Mouse (Mus musculus) embryonic fibroblast, embryonic 13.5 days (primary cell): ENCODE data around the gene Fam129c. TPM values are rescaled to one million over a fixed set of nuclear protein-coding genes. Genes with fewer than 3 reads are reported as not detected.

ENCODE experiments used
- H3K27ac ChIP-seq: 2 replicates; pipeline ENCODE4 v1.5.1; 2012; ENCODE audit warnings: low read length, control low read depth, inconsistent platforms; ENCODE audit not compliant: insufficient read depth
- H3K4me1 ChIP-seq: 2 replicates; pipeline ENCODE4 v1.6.1; 2011; ENCODE audit warnings: low read length; ENCODE audit not compliant: control insufficient read depth, insufficient read depth
- H3K4me3 ChIP-seq: 2 replicates; pipeline ENCODE4 v1.5.1; 2011; ENCODE audit warnings: mild to moderate bottlenecking, control low read depth, low read length; ENCODE audit not compliant: insufficient read depth
- CTCF ChIP-seq: IDR thresholded peaks from 2 replicates; pipeline ENCODE4 v1.5.1; 2011; ENCODE audit warnings: mild to moderate bottlenecking, control low read depth, low read length, moderate library complexity, borderline replicate concordance; ENCODE audit not compliant: insufficient read depth
- POLR2A ChIP-seq: IDR thresholded peaks from 2 replicates; pipeline ENCODE4 v1.6.1; 2011; ENCODE audit warnings: low read depth, mild to moderate bottlenecking, control low read depth, low read length, moderate library complexity
- polyA plus RNA-seq: library from polyadenylated mRNA; stranded (reverse); fragments of >200 nt; gene quantifications from 2 replicates; pipeline ENCODE4 v1.2.4, GENCODE M21; 2011; ENCODE audit warnings: low read depth; ENCODE audit not compliant: missing spikeins, insufficient read length

Gene Fam129c
- polyA plus RNA-seq, 1 experiment, result 1.8 TPM

DNA sequence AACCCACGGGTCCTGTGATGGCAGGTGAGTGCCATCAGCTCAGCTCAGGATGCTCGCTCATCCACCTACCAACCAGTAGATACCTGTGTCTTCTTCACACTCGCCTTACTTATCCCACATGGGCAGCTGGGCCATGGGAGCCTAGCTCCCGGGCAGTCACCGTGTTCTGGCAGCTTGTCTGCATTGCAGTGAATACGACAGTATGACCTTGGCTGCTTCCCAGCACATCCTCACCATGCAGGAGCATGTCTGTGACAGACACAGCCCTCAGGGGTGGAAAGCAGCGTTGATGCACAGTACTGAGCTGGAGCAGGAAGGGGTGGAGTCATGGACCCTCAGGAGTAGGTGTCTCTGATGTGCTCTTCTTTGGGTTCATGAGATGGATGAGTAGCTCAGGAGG, 23.0 kb upstream of the Fam129c start:
- TF ChIP-seq POLR2A (no peak), CTCF (no peak)
- Histone ChIP-seq H3K4me3 (no peak overlapping the region), H3K27ac (no peak overlapping the region), H3K4me1 (peaks cover 9% of the 10 kb centered on the region; the same call in 1 of the 2 replicates)

DNA sequence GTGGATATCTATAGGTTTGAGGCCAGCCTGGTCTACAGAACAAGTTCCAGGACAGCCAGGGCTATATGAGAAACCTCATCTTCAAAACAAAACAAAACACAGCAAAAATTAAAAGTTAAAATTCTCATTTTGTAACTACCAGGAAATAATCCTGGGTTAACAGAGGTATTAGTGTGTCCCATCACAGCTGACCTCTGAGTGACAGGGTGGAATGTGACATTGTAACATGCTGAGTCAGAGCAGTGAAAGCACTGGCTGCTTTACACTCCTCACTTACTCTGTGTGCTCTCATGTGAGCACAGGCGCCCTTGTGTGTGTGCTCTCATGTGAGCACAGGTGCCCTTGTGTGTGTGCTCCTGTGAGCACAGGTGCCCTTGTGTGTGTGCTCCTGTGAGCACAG, 22.4 kb upstream of the Fam129c start:
- H3K4me1 ChIP-seq, result peaks cover 12% of the 10 kb centered on the region; the same call in 1 of the 2 replicates
- H3K4me3 ChIP-seq, result no peak overlapping the region
- TF ChIP-seq POLR2A, result no peak
- no peak for TF ChIP-seq CTCF
- H3K27ac ChIP-seq, result no peak overlapping the region

DNA sequence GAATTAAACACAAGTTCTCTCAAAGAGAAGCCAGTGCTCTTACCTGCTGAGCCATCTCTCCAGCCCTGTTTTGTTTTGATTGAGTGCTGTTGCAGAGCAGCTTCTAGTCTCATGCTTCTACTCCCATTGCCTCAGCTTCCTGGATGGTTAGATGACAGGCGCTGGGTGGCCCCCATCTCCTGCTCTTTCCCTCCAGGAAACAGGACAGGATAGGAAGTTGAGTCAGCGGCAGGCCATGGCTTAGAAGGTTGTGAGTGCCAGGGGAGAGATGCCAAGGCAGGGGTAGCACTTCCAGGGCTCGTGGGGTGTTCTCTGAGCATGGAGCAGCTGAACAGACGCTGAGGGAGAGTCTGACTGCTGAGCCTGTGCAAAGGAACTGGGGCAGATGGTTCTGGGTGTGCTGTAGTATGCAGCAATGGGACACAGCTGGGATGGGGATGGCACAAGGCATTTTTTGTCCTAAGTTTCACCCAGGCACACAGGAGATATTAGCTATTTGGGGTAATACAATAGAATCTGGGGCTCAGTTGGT, 19.5 kb upstream of the Fam129c start:
- H3K27ac ChIP-seq, result no peak overlapping the region
- H3K4me1 ChIP-seq, result peaks cover 14% of the 10 kb centered on the region
- H3K4me3 ChIP-seq, result no peak overlapping the region
- TF ChIP-seq CTCF (no peak), POLR2A (no peak)

DNA sequence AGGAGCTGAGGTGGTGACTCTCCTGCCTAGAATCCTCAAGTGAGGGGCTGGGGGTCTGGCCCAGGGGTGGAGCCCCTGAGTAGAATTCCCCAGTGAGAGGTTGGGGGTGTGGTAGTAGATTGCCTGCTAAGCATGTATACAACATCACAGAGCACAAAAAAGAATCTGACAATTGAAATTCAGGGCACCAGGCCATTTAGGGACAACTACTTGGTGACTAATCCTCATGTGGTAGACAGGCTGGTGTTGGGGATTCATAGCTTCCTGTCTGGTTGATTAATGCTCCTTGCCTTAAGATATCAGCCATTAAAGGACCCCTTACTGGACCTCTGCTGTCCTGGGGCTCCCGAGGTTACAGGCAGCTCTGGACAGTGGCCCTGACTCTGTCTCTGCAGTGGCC, 18.4 kb upstream of the Fam129c start:
- no peak overlapping the region for H3K4me3 ChIP-seq
- TF ChIP-seq CTCF (no peak), POLR2A (no peak)
- H3K4me1 ChIP-seq, result peaks cover 14% of the 10 kb centered on the region
- H3K27ac ChIP-seq, result peak overlapping the region; percentile 30; the same call in 1 of the 2 replicates

DNA sequence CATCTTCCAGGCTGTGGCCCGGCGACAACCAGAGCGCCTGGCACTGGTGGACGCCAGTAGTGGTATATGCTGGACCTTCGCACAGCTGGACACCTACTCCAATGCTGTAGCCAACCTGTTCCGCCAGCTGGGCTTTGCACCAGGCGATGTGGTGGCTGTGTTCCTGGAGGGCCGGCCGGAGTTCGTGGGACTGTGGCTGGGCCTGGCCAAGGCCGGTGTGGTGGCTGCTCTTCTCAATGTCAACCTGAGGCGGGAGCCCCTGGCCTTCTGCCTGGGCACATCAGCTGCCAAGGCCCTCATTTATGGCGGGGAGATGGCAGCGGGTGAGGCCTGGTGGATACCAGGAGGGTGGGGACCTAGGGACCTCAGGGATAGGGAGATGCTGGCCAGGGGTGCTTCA, 18.0 kb upstream of the Fam129c start:
- Histone ChIP-seq H3K4me3 (no peak overlapping the region), H3K27ac (peak overlapping the region; percentile 30; the same call in 1 of the 2 replicates), H3K4me1 (peaks cover 13% of the 10 kb centered on the region)
- no peak for TF ChIP-seq POLR2A
- no peak for TF ChIP-seq CTCF

DNA sequence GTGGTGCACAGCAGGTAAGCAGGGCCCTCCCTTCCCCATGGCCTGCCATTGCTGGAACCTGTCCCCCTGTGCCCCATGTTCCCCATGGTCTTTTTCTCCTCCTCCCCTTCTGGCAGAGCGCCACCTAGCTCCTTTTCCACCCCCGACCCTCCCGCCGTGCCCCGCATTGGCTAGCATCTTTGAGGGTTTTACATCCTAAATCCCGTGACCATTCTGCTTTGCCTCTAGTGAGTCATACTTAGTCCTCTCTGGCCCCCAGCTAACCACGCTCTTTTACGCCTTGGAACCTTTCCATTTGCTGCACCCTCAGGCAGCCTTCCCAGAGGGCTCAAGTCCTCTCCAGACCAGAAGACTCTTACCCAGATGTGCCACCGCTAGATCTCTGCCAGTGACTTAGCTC, 17.2 kb upstream of the Fam129c start:
- Histone ChIP-seq H3K4me3 (no peak overlapping the region), H3K4me1 (peaks cover 11% of the 10 kb centered on the region), H3K27ac (no peak overlapping the region)
- no peak for TF ChIP-seq CTCF
- no peak for TF ChIP-seq POLR2A

DNA sequence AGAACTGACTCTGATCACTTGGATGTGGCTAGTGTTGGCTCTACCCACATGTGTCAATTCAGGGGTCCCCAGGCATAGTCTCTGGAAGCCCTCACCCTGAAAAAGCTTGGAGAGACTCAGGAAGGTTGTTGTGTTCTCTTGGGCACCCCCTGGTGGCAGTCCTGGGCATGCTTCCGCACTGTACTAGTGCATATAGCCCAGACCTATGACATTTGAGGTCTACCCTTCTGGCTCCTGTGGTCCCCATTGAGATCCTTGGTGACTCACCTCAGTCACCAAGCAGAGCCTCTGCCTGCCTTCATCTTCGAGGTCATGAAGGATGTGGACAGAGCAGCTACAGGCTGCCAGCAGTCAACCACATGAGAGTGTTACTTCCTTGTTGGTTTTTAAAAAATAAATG, 10.6 kb upstream of the Fam129c start:
- no peak for TF ChIP-seq POLR2A
- peak; percentile 47; the same call in 1 of the 2 replicates for TF ChIP-seq CTCF
- H3K4me3 ChIP-seq, result no peak overlapping the region
- H3K4me1 ChIP-seq, result peaks cover 4% of the 10 kb centered on the region; the same call in 1 of the 2 replicates
- no peak overlapping the region for H3K27ac ChIP-seq

DNA sequence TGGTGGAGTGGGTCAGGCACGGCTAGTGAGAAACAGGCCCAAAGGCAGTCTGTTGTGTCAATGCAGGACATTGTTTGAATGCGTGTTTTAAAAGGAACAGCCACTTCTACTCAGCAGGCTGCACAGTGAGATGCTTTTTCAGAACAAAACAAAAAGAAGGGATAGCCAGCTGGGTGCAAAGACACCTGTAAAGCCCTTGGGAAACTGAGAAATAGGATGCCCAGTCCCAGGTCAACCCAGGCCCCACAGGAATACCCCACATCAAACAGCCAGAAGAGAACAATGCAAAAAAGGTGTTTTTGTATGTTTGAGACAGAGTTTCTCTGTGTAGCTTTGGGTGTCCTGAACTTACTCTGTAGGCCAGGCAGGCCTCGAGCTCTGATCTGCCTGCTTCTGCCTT, 8.7 kb upstream of the Fam129c start:
- TF ChIP-seq POLR2A, result no peak
- TF ChIP-seq CTCF, result no peak
- Histone ChIP-seq H3K4me3 (no peak overlapping the region), H3K27ac (no peak overlapping the region), H3K4me1 (peaks cover 9% of the 10 kb centered on the region)

DNA sequence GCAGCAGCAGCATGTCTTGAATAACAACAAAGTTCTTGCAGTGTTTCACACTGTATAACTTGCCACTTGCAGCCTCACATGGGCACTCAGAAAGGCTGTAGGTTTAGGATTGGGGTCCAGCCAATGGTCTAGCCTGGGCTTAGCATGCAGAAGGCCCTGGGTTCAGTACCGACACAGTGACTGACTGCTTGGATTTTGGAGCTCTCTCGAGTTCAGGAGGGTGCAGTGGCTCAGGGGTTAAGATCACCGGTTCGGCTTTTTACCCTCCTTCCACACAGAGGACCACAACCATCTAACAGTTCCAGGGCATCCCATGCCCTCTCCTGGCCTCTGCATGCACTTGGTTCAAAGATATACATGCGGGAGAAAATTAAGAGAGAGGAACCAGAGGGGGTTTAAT, 6.4 kb upstream of the Fam129c start:
- no peak for TF ChIP-seq POLR2A
- TF ChIP-seq CTCF, result no peak
- Histone ChIP-seq H3K27ac (peak overlapping the region; percentile 65), H3K4me3 (peak overlapping the region; percentile 90), H3K4me1 (peaks cover 9% of the 10 kb centered on the region)

DNA sequence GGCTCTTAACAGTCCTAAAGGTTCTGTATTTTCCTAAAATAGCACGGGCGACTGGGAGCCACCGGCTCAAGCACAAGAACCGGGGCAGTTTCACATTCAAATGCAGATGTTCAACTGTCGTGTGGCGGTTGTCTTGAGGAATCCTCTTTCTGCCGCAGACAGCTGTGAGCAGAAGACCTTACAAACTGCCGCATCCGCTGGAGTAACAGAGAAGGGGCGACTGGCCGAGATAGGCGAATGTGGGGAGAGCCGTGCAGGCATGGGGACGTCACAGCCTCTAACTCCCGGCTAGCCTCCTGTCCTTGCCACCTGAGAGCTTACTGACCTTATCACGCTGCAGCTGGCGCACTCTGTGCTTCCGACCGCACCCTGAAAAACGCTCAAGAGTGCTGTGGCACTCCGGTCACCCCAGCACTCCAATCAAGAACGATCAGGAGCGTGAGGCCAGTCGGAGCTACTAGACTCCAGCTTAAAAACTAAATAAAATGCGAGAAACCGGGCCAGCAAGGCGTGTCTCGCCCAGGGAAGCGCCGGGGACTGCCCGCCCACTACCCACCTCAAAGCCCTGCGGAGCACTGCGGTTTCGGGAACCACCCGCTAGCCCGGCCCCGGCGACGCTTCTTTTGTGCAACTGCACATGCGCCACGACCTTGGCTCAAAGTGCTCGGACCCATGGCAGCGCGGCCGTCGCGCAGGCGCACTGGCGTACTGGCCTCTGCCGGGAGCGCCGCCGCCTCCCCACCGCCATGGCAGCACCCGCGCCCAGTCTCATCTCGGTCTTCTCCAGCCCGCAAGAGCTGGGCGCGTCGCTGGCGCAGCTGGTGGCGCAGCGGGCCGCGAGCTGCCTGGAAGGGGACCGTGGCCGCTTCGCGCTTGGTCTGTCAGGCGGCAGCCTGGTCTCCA, 5.7 kb upstream of the Fam129c start, which contains the start of gene Pgls:
Gene Pgls, plus strand, starts transcription at position 706 of the 903 bp plus-strand sequence.
- Histone ChIP-seq H3K27ac (peak within 1 kb of the TSS; percentile 91), H3K4me3 (peak within 1 kb of the TSS; percentile 90), H3K4me1 (peaks cover 9% of the 10 kb centered on the region)
- TF ChIP-seq CTCF, result no peak
- peak; percentile 91 for TF ChIP-seq POLR2A
